Mouse (Mus musculus): ENCODE results near the gene Serpinb1a. TPM values are rescaled to one million over a fixed set of nuclear protein-coding genes. Genes with fewer than 3 reads are reported as not detected.
A peak's percentile ranks its signal among the peaks of the same experiment; 100 is the strongest.

Gene Serpinb1a
- polyA plus RNA-seq, 1 experiment from 2014 or later: 2.6 TPM

- WGBS: 76% methylated on average over 4 of the region's 4 CpGs
- Histone ChIP-seq H3K27me3 (ENCODE audit: insufficient read depth, poor library complexity, severe bottlenecking) (no peaks in the 10 kb centered on the region), H3K4me1 (peaks cover 29% of the 10 kb centered on the region), H3K27ac (no peak overlapping the region), H3K4me3 (peak overlapping the region; percentile 84), H3K36me3 (peaks cover 31% of the 10 kb centered on the region), H3K9me3 (no peaks in the 10 kb centered on the region)
- DNase-seq (ENCODE audit: low spot score): no peak
Measured at GRCm38 (mm10) chr13:32803701-32804345, 47.2 kb downstream of the Serpinb1a start.

- Histone ChIP-seq H3K36me3 (peaks cover 20% of the 10 kb centered on the region), H3K27ac (peak within 1 kb of the TSS; percentile 95), H3K4me1 (peaks cover 29% of the 10 kb centered on the region), H3K9me3 (no peaks in the 10 kb centered on the region), H3K27me3 (ENCODE audit: insufficient read depth, poor library complexity, severe bottlenecking) (no peaks in the 10 kb centered on the region), H3K4me3 (peak within 1 kb of the TSS; percentile 84)
- WGBS: under 1% methylated on average over 95 of the region's 95 CpGs
- DNase-seq (ENCODE audit: low spot score): peak; percentile 77
Measured at GRCm38 (mm10) chr13:32802259-32803081, 48.5 kb downstream of the Serpinb1a start, which contains the start of gene D930007J09Rik. D930007J09Rik (minus strand) TSS chr13:32802849.

- Histone ChIP-seq H3K4me3 (peak within 1 kb of the TSS; percentile 84), H3K27me3 (ENCODE audit: insufficient read depth, poor library complexity, severe bottlenecking) (no peaks in the 10 kb centered on the region), H3K36me3 (peaks cover 13% of the 10 kb centered on the region), H3K4me1 (peaks cover 26% of the 10 kb centered on the region), H3K9me3 (no peaks in the 10 kb centered on the region), H3K27ac (peak within 1 kb of the TSS; percentile 95)
- WGBS: 0% methylated on average over 51 of the region's 51 CpGs
- DNase-seq (ENCODE audit: low spot score): peak; percentile 100
Measured at GRCm38 (mm10) chr13:32801693-32802221, 49.2 kb downstream of the Serpinb1a start, which contains the start of gene Wrnip1. Wrnip1 (plus strand) TSS chr13:32802038.

- Histone ChIP-seq H3K4me3 (peak overlapping the region; percentile 84), H3K9me3 (no peaks in the 10 kb centered on the region), H3K27me3 (ENCODE audit: insufficient read depth, poor library complexity, severe bottlenecking) (no peaks in the 10 kb centered on the region), H3K36me3 (peaks cover 6% of the 10 kb centered on the region; the same call in 1 of the 2 replicates), H3K27ac (peak overlapping the region; percentile 95), H3K4me1 (peaks cover 24% of the 10 kb centered on the region)
- DNase-seq (ENCODE audit: low spot score): no peak
Measured at GRCm38 (mm10) chr13:32800859-32801258, 50.1 kb downstream of the Serpinb1a start.

- Histone ChIP-seq H3K4me3 (no peak overlapping the region), H3K4me1 (peaks cover 20% of the 10 kb centered on the region), H3K27ac (no peak overlapping the region), H3K27me3 (ENCODE audit: insufficient read depth, poor library complexity, severe bottlenecking) (no peaks in the 10 kb centered on the region), H3K36me3 (no peaks in the 10 kb centered on the region), H3K9me3 (no peaks in the 10 kb centered on the region)
- no peak for DNase-seq (ENCODE audit: low spot score)
- WGBS: 58% methylated on average over 2 of the region's 2 CpGs
Measured at GRCm38 (mm10) chr13:32799131-32799530, 51.9 kb downstream of the Serpinb1a start.

- H3K36me3 ChIP-seq: no peaks in the 10 kb centered on the region
- H3K4me1 ChIP-seq: peaks cover 5% of the 10 kb centered on the region; the same call in 1 of the 2 replicates
- WGBS: 88% methylated on average over 1 of the region's 1 CpGs
- H3K27ac ChIP-seq: no peak overlapping the region
- DNase-seq (ENCODE audit: low spot score): no peak
- H3K27me3 ChIP-seq (ENCODE audit: insufficient read depth, poor library complexity, severe bottlenecking): no peaks in the 10 kb centered on the region
- H3K9me3 ChIP-seq: no peaks in the 10 kb centered on the region
- H3K4me3 ChIP-seq: no peak overlapping the region
Measured at GRCm38 (mm10) chr13:32797085-32797484, 53.9 kb downstream of the Serpinb1a start.

GRCm38 (mm10) chr13:32795166-32795565, 55.8 kb downstream of the Serpinb1a start:
- DNase-seq (ENCODE audit: low spot score): no peak
- H3K9me3 ChIP-seq: no peaks in the 10 kb centered on the region
- H3K27me3 ChIP-seq (ENCODE audit: insufficient read depth, poor library complexity, severe bottlenecking): no peaks in the 10 kb centered on the region
- H3K4me1 ChIP-seq: no peaks in the 10 kb centered on the region
- 85% methylated on average over 5 of the region's 5 CpGs for WGBS
- H3K4me3 ChIP-seq: no peak overlapping the region
- H3K36me3 ChIP-seq: no peaks in the 10 kb centered on the region
- H3K27ac ChIP-seq: no peak overlapping the region

- H3K36me3 ChIP-seq: no peaks in the 10 kb centered on the region
- H3K27me3 ChIP-seq (ENCODE audit: insufficient read depth, poor library complexity, severe bottlenecking): no peaks in the 10 kb centered on the region
- H3K9me3 ChIP-seq: no peaks in the 10 kb centered on the region
- 67% methylated on average over 2 of the region's 2 CpGs for WGBS
- no peak overlapping the region for H3K27ac ChIP-seq
- H3K4me1 ChIP-seq: no peaks in the 10 kb centered on the region
- no peak for DNase-seq (ENCODE audit: low spot score)
- H3K4me3 ChIP-seq: no peak overlapping the region
Measured at GRCm38 (mm10) chr13:32794619-32795018, 56.4 kb downstream of the Serpinb1a start.

Other genes starting within 250 kb of the Serpinb1a start
- gene Mylk4, start 67.2 kb downstream of the Serpinb1a start, polyA plus RNA-seq (2016; fragmentation: Nextera tagmentation; extraction: Ambion mirVana): 0.07 TPM in 1 of 2 replicates, not detected in the other
- 20.6 and 30.0 TPM in 2 replicates for gene Wrnip1, start 49.1 kb downstream of the Serpinb1a start, polyA plus RNA-seq (2016; fragmentation: Nextera tagmentation; extraction: Ambion mirVana)
- not detected in 2 replicates for gene D930007J09Rik, start 48.3 kb downstream of the Serpinb1a start, polyA plus RNA-seq (2016; fragmentation: Nextera tagmentation; extraction: Ambion mirVana)
- not detected in 2 replicates for gene Serpinb1c, start 47.0 kb upstream of the Serpinb1a start, polyA plus RNA-seq (2016; fragmentation: Nextera tagmentation; extraction: Ambion mirVana)
- 11.1 and 16.2 TPM in 2 replicates for gene Serpinb6b, start 114.0 kb upstream of the Serpinb1a start, polyA plus RNA-seq (2016; fragmentation: Nextera tagmentation; extraction: Ambion mirVana)
- 4.2 and 4.4 TPM in 2 replicates for gene Serpinb9, start 152.1 kb upstream of the Serpinb1a start, polyA plus RNA-seq (2016; fragmentation: Nextera tagmentation; extraction: Ambion mirVana)
- gene Serpinb9b, start 176.2 kb upstream of the Serpinb1a start, polyA plus RNA-seq (2016; fragmentation: Nextera tagmentation; extraction: Ambion mirVana): 0.92 and 1.0 TPM in 2 replicates
- gene Serpinb1b, start 227.4 kb upstream of the Serpinb1a start, polyA plus RNA-seq (2016; fragmentation: Nextera tagmentation; extraction: Ambion mirVana): not detected in 2 replicates